Comparison of ENCODE assay signal across 8 mouse cellular contexts in genomic region chr3:131552349-131553254, GRCm38 (mm10). TPM values are rescaled to one million over a fixed set of nuclear protein-coding genes. Genes with fewer than 3 reads are reported as not detected.
DNase-seq lines count a peak whose midpoint lies in the region; ATAC-seq lines count a peak whose summit lies in the region.

No protein-coding gene starts in this region.

- no peak overlapping the region for H3K27ac ChIP-seq in forebrain, embryonic 13.5 days
- no peak overlapping the region for H3K27ac ChIP-seq in midbrain, embryonic 11.5 days (ENCODE audit: low read depth, low read length)

- no peaks in the 10 kb centered on the region for H3K9me3 ChIP-seq in forebrain, embryonic 13.5 days (replicated peaks)
- no peaks in the 10 kb centered on the region for H3K9me3 ChIP-seq in midbrain, embryonic 11.5 days (ENCODE audit: control insufficient read depth, low read length)

- ATAC-seq in forebrain, embryonic 13.5 days = peak; percentile 77
- ATAC-seq in midbrain, embryonic 11.5 days (ENCODE audit: low FRiP score) = peak; percentile 58; the same call in 1 of the 2 replicates

- H3K4me2 ChIP-seq in forebrain, embryonic 13.5 days = no peak overlapping the region
- no peak overlapping the region for H3K4me2 ChIP-seq in midbrain, embryonic 11.5 days

- H3K36me3 ChIP-seq in forebrain, embryonic 13.5 days (ENCODE audit: poor library complexity, severe bottlenecking) = no peaks in the 10 kb centered on the region
- H3K36me3 ChIP-seq in midbrain, embryonic 11.5 days (ENCODE audit: control insufficient read depth, insufficient read depth, low read length) = no peaks in the 10 kb centered on the region

- DNase-seq in gastrocnemius, adult 18-20 months (ENCODE audit: low spot score) = peak; percentile 51
- DNase-seq in gastrocnemius, postnatal 25 days = no peak
- peak; percentile 88 for DNase-seq in 3T3-L1 (ENCODE audit: low read depth, low spot score)
- DNase-seq in R1 (ENCODE audit: low read depth, low spot score) = peak; percentile 59
- DNase-seq in kidney, postnatal 10 days = peak; percentile 38
- DNase-seq in midbrain, embryonic 11.5 days (ENCODE audit: low spot score, missing footprints) = peak; percentile 95
- no peak for DNase-seq in urinary bladder, postnatal 10 days (ENCODE audit: low spot score)

- H3K4me3 ChIP-seq in forebrain, embryonic 13.5 days = no peak overlapping the region
- H3K4me3 ChIP-seq in midbrain, embryonic 11.5 days (ENCODE audit: low read depth, low read length) = no peak overlapping the region

- peaks cover 3% of the 10 kb centered on the region; the same call in 1 of the 2 replicates for H3K27me3 ChIP-seq in forebrain, embryonic 13.5 days
- H3K27me3 ChIP-seq in midbrain, embryonic 11.5 days (ENCODE audit: control insufficient read depth, insufficient read depth, low read length) = no peaks in the 10 kb centered on the region

- H3K9ac ChIP-seq in forebrain, embryonic 13.5 days = no peak overlapping the region
- no peak overlapping the region for H3K9ac ChIP-seq in midbrain, embryonic 11.5 days (ENCODE audit: low read length)

- H3K4me1 ChIP-seq in forebrain, embryonic 13.5 days = no peaks in the 10 kb centered on the region
- no peaks in the 10 kb centered on the region for H3K4me1 ChIP-seq in midbrain, embryonic 11.5 days (ENCODE audit: control insufficient read depth, insufficient read depth, low read length)

- 41% methylated on average over 9 of the region's 9 CpGs for WGBS in forebrain, embryonic 13.5 days
- 44% methylated on average over 9 of the region's 9 CpGs for WGBS in midbrain, embryonic 11.5 days

RNA-seq across cellular contexts. Expression of gene Papss1, which starts 12.0 kb away (rescaled TPM):
- 1 to 10 TPM; 4.6 to 5.4 TPM for total RNA-seq in gastrocnemius, adult 18-20 months (2021)
- total RNA-seq in gastrocnemius, postnatal 25 days (2021) = 1 to 10 TPM; 6.2 to 6.8 TPM
- 103 and 106 TPM in 2 replicates for polyA plus RNA-seq in forebrain, embryonic 13.5 days (2015; fragmentation: Nextera tagmentation; extraction: Ambion mirVana)
- 72.5 and 82.4 TPM in 2 replicates for polyA plus RNA-seq in midbrain, embryonic 11.5 days (2014; fragmentation: Nextera tagmentation; extraction: Ambion mirVana)

Comparison
In these comparisons a context has a peak if more than half of its experiments do, and no peak if none do; other contexts are left out.
1. DNase-seq: peak in gastrocnemius, adult 18-20 months (single experiment), 3T3-L1 (single experiment), R1 (single experiment), kidney, postnatal 10 days (single experiment) and midbrain, embryonic 11.5 days (single experiment); none in gastrocnemius, postnatal 25 days (single experiment) and urinary bladder, postnatal 10 days (single experiment).